10 mouse cellular contexts compared by ENCODE assay signal in the genomic region with DNA sequence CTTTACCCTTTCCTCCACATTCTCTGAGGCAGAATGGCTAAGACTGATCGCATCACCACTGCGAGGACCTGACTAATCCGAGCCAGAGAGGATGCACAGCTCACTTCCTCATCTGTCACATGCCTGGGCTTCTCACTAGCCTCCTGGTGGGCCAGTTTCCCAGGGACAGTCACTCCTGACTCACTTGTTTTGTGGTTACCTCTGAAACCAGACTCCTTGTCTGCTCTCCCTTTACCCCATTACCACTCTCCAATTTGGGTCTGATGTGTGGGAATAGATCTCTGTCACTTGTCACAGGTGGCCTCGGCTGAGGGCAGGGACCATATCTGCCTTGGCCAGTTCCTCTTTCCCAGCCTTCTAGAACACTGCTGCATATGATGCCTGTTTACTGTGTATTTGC. TPM values are rescaled to one million over a fixed set of nuclear protein-coding genes. Genes with fewer than 3 reads are reported as not detected.
DNase-seq lines count a peak whose midpoint lies in the region; ATAC-seq lines count a peak whose summit lies in the region.
"Had no signal": no experiment of that assay in that cellular context is flagged by ENCODE, and none has a peak within 500 bp of the region (broad histone marks: within the 10 kb centered on the region; RNA-seq: fewer than 3 reads in every experiment).

No protein-coding gene starts in this region.

- no peak for ATAC-seq in heart, embryonic 12.5 days (ENCODE audit: insufficient number of reproducible peaks, low FRiP score)
- ATAC-seq in inflammation-experienced regulatory T-cells, adult 6 months, result peak; percentile 21
- ATAC-seq in intestine, embryonic 16.5 days, result no peak
- no peak for ATAC-seq in midbrain, embryonic 16.5 days
- ATAC-seq: forebrain, embryonic 16.5 days had no signal

- H3K27me3 ChIP-seq in heart, embryonic 12.5 days (replicated peaks), result no peaks in the 10 kb centered on the region
- no peaks in the 10 kb centered on the region for H3K27me3 ChIP-seq in intestine, embryonic 16.5 days (replicated peaks; ENCODE audit: control insufficient read depth, insufficient read depth, low read length)
- H3K27me3 ChIP-seq in midbrain, embryonic 16.5 days (ENCODE audit: control insufficient read depth, insufficient read depth, low read depth, low read length), result no peaks in the 10 kb centered on the region

- 71% methylated on average over 4 of the region's 4 CpGs for WGBS in heart, embryonic 12.5 days
- WGBS in intestine, embryonic 16.5 days, result 84% methylated on average over 4 of the region's 4 CpGs
- WGBS in midbrain, embryonic 16.5 days, result 87% methylated on average over 4 of the region's 4 CpGs

- H3K36me3 ChIP-seq in heart, embryonic 12.5 days, result peaks cover 36% of the 10 kb centered on the region
- no peaks in the 10 kb centered on the region for H3K36me3 ChIP-seq in intestine, embryonic 16.5 days (ENCODE audit: control insufficient read depth, insufficient read depth, low read length)
- peaks cover 13% of the 10 kb centered on the region; the same call in 1 of the 2 replicates for H3K36me3 ChIP-seq in midbrain, embryonic 16.5 days (ENCODE audit: control insufficient read depth, insufficient read depth, low read length)

- DNase-seq in heart, adult 11 months, result peak; percentile 95
- DNase-seq in 3T3-L1 (ENCODE audit: low read depth, low spot score), result peak; percentile 96
- DNase-seq in MN1 (ENCODE audit: low spot score), result peak; percentile 26
- DNase-seq in cerebellum, adult 18-20 months, result no peak
- DNase-seq: kidney, adult 8-10 months had no signal

- no peak overlapping the region for H3K4me2 ChIP-seq in heart, embryonic 12.5 days
- no peak overlapping the region for H3K4me2 ChIP-seq in intestine, embryonic 16.5 days (ENCODE audit: low read depth, low read length)
- H3K4me2 ChIP-seq in midbrain, embryonic 16.5 days (ENCODE audit: low read length), result no peak overlapping the region

- H3K9ac ChIP-seq in heart, embryonic 12.5 days, result no peak overlapping the region
- no peak overlapping the region for H3K9ac ChIP-seq in intestine, embryonic 16.5 days (ENCODE audit: low read depth, low read length)
- H3K9ac ChIP-seq in midbrain, embryonic 16.5 days (ENCODE audit: low read depth, low read length), result no peak overlapping the region

- no peaks in the 10 kb centered on the region for H3K9me3 ChIP-seq in heart, embryonic 12.5 days (replicated peaks)
- no peaks in the 10 kb centered on the region for H3K9me3 ChIP-seq in intestine, embryonic 16.5 days (ENCODE audit: control insufficient read depth, low read length)
- no peaks in the 10 kb centered on the region for H3K9me3 ChIP-seq in midbrain, embryonic 16.5 days (replicated peaks; ENCODE audit: control insufficient read depth, low read length, poor library complexity, severe bottlenecking)

- H3K4me3 ChIP-seq in heart, embryonic 12.5 days, result no peak overlapping the region
- H3K4me3 ChIP-seq in intestine, embryonic 16.5 days (ENCODE audit: low read length), result no peak overlapping the region
- H3K4me3 ChIP-seq in midbrain, embryonic 16.5 days (ENCODE audit: low read depth, low read length), result no peak overlapping the region

- H3K4me1 ChIP-seq in heart, embryonic 12.5 days (replicated peaks), result peaks cover 51% of the 10 kb centered on the region
- H3K4me1 ChIP-seq in intestine, embryonic 16.5 days (ENCODE audit: control insufficient read depth, insufficient read depth, low read length), result peaks cover 20% of the 10 kb centered on the region
- peaks cover 16% of the 10 kb centered on the region for H3K4me1 ChIP-seq in midbrain, embryonic 16.5 days (ENCODE audit: control insufficient read depth, insufficient read depth, low read length)

- H3K27ac ChIP-seq in heart, embryonic 12.5 days (ENCODE audit: poor library complexity, severe bottlenecking), result no peak overlapping the region
- no peak overlapping the region for H3K27ac ChIP-seq in intestine, embryonic 16.5 days (ENCODE audit: low read length)
- H3K27ac ChIP-seq in midbrain, embryonic 16.5 days (ENCODE audit: low read length), result no peak overlapping the region

RNA-seq across cellular contexts. Expression of a gene that starts 43.7 kb away (rescaled TPM):
- polyA plus RNA-seq in heart, embryonic 12.5 days (2016; fragmentation: Nextera tagmentation; extraction: Ambion mirVana), result 36.2 and 38.7 TPM in 2 replicates
- 10 to 100 TPM; 31.4 to 56.0 (median 32.0) TPM for polyA plus RNA-seq in inflammation-experienced regulatory T-cells, adult 6 months (2017; shearing (Covaris generic))
- polyA plus RNA-seq in intestine, embryonic 16.5 days (2015; fragmentation: Nextera tagmentation; extraction: Ambion mirVana), result 12.2 and 14.4 TPM in 2 replicates
- polyA plus RNA-seq in midbrain, embryonic 16.5 days (2015; fragmentation: Nextera tagmentation; extraction: Ambion mirVana), result 33.4 and 35.1 TPM in 2 replicates

RNA-seq across cellular contexts. Expression of a gene that starts 44.3 kb away (rescaled TPM):
- 115 and 121 TPM in 2 replicates for polyA plus RNA-seq in heart, embryonic 12.5 days (2016; fragmentation: Nextera tagmentation; extraction: Ambion mirVana)
- polyA plus RNA-seq in inflammation-experienced regulatory T-cells, adult 6 months (2017; shearing (Covaris generic)), result 10 to 100 TPM; 35.9 to 50.4 (median 39.8) TPM
- 88.6 and 91.2 TPM in 2 replicates for polyA plus RNA-seq in intestine, embryonic 16.5 days (2015; fragmentation: Nextera tagmentation; extraction: Ambion mirVana)
- 102 and 103 TPM in 2 replicates for polyA plus RNA-seq in midbrain, embryonic 16.5 days (2015; fragmentation: Nextera tagmentation; extraction: Ambion mirVana)

RNA-seq across cellular contexts. Expression of a gene that starts 57.4 kb away (rescaled TPM):
- 176 and 193 TPM in 2 replicates for polyA plus RNA-seq in heart, embryonic 12.5 days (2016; fragmentation: Nextera tagmentation; extraction: Ambion mirVana)
- 100 to 1,000 TPM; 402 to 432 (median 418) TPM for polyA plus RNA-seq in inflammation-experienced regulatory T-cells, adult 6 months (2017; shearing (Covaris generic))
- 311 and 334 TPM in 2 replicates for polyA plus RNA-seq in intestine, embryonic 16.5 days (2015; fragmentation: Nextera tagmentation; extraction: Ambion mirVana)
- polyA plus RNA-seq in midbrain, embryonic 16.5 days (2015; fragmentation: Nextera tagmentation; extraction: Ambion mirVana), result 77.2 and 83.0 TPM in 2 replicates

Comparison
In these comparisons a context has a peak if more than half of its experiments do, and no peak if none do; other contexts are left out.
1. DNase-seq: peak in heart, adult 11 months (single experiment), 3T3-L1 (single experiment) and MN1 (single experiment); none in cerebellum, adult 18-20 months (0 of 2).